Mouse (Mus musculus): ENCODE measurements around the gene Aldh3b3. TPM values are rescaled to one million over a fixed set of nuclear protein-coding genes. Genes with fewer than 3 reads are reported as not detected.

Aldh3b3 gene
- polyA plus RNA-seq (2014; fragmentation: Nextera tagmentation; extraction: Ambion mirVana): not detected in 2 replicates

- 80% methylated on average over 4 of the region's 4 CpGs for WGBS
- Histone ChIP-seq H3K36me3 (ENCODE audit: control insufficient read depth, insufficient read depth, low read length) (no peaks in the 10 kb centered on the region), H3K27me3 (ENCODE audit: control insufficient read depth, insufficient read depth, low read length) (no peaks in the 10 kb centered on the region), H3K9ac (ENCODE audit: low read length) (no peak within 1 kb of the TSS), H3K27ac (ENCODE audit: low read depth, low read length) (no peak within 1 kb of the TSS), H3K4me1 (ENCODE audit: control insufficient read depth, insufficient read depth, low read length) (no peaks in the 10 kb centered on the region), H3K4me3 (ENCODE audit: low read depth, low read length) (no peak within 1 kb of the TSS), H3K4me2 (ENCODE audit: low read depth) (no peak within 1 kb of the TSS), H3K9me3 (ENCODE audit: control insufficient read depth, low read length) (no peaks in the 10 kb centered on the region)
- ATAC-seq (ENCODE audit: insufficient read depth, low FRiP score, low TSS enrichment) (no peak), DNase-seq (ENCODE audit: low spot score) (no peak)
Measured at GRCm38 (mm10) chr19:3958470-3958869, at the start of gene Aldh3b3. Gene Aldh3b3, plus strand, starts transcription at chr19:3958645.

DNA sequence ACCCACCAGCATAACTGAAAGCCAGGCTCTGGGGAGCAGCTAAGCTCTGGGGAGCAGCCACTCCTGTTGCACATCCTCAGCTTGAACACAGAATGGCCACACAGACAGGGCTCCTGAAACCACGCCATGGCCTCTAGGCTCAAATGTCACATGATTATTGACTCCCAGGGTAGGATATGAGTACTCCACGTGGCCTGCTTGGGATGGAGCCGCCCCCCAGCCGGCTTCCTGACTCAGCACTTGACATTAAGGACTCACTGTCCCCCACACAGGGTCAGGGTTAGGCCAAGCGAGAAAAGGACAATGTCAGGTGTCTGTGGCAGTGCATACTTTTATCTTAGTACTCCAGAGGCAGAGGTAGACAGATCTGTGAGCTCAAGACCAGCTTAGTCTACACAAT lies 48.2 kb upstream of the Aldh3b3 start:
- Histone ChIP-seq H3K9ac (ENCODE audit: low read length) (no peak overlapping the region), H3K27me3 (ENCODE audit: control insufficient read depth, insufficient read depth, low read length) (no peaks in the 10 kb centered on the region), H3K27ac (ENCODE audit: low read depth, low read length) (no peak overlapping the region), H3K9me3 (ENCODE audit: control insufficient read depth, low read length) (no peaks in the 10 kb centered on the region), H3K4me1 (ENCODE audit: control insufficient read depth, insufficient read depth, low read length) (peaks cover 11% of the 10 kb centered on the region), H3K4me2 (ENCODE audit: low read depth) (no peak overlapping the region; the same call in 1 of the 2 replicates), H3K36me3 (ENCODE audit: control insufficient read depth, insufficient read depth, low read length) (peaks cover 9% of the 10 kb centered on the region), H3K4me3 (ENCODE audit: low read depth, low read length) (no peak overlapping the region)
- WGBS: 87% methylated on average over 5 of the region's 5 CpGs
- ATAC-seq (ENCODE audit: insufficient read depth, low FRiP score, low TSS enrichment) (no peak), DNase-seq (ENCODE audit: low spot score) (no peak)

GRCm38 (mm10) chr19:3912337-3913204 lies 45.9 kb upstream of the Aldh3b3 start, which contains the start of gene Ndufs8:
Gene Ndufs8, minus strand, starts transcription at chr19:3912774.
- H3K36me3 ChIP-seq (ENCODE audit: control insufficient read depth, insufficient read depth, low read length): peaks cover 9% of the 10 kb centered on the region
- peak; percentile 98 for ATAC-seq (ENCODE audit: insufficient read depth, low FRiP score, low TSS enrichment)

DNA sequence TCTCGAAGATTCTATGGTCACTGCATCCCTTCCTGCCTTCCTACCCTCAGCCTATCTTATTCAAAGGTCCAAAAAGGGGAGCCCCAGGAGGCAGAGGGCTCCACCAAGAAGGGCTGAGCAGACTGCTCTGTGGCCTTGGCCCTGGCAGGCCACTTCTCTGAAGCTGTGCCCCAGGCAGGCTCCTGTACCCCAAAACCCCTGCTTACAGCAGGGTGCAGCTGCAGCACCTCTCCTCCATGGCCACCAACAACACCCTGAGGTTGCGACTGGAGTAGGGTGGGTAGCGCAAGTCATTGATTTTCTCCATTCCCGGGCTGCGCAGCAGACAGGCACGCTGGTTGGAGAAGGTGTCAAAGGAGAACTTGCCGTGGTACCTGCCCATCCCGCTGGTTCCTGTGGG lies 44.8 kb upstream of the Aldh3b3 start:
- Histone ChIP-seq H3K4me1 (ENCODE audit: control insufficient read depth, insufficient read depth, low read length) (peaks cover 11% of the 10 kb centered on the region), H3K9me3 (ENCODE audit: control insufficient read depth, low read length) (no peaks in the 10 kb centered on the region), H3K36me3 (ENCODE audit: control insufficient read depth, insufficient read depth, low read length) (peaks cover 8% of the 10 kb centered on the region), H3K9ac (ENCODE audit: low read length) (peak overlapping the region; percentile 62), H3K4me2 (ENCODE audit: low read depth) (peak overlapping the region; percentile 80), H3K27me3 (ENCODE audit: control insufficient read depth, insufficient read depth, low read length) (no peaks in the 10 kb centered on the region), H3K4me3 (ENCODE audit: low read depth, low read length) (peak overlapping the region; percentile 64), H3K27ac (ENCODE audit: low read depth, low read length) (no peak overlapping the region)
- 87% methylated on average over 8 of the region's 8 CpGs for WGBS
- DNase-seq (ENCODE audit: low spot score) (no peak), ATAC-seq (ENCODE audit: insufficient read depth, low FRiP score, low TSS enrichment) (no peak)

More at GRCm38 (mm10) chr19:3912337-3913204, 45.9 kb upstream of the Aldh3b3 start, which contains the start of gene Ndufs8:
- Histone ChIP-seq H3K4me3 (ENCODE audit: low read depth, low read length) (peak within 1 kb of the TSS; percentile 64), H3K9ac (ENCODE audit: low read length) (peak within 1 kb of the TSS; percentile 69), H3K9me3 (ENCODE audit: control insufficient read depth, low read length) (no peaks in the 10 kb centered on the region), H3K27ac (ENCODE audit: low read depth, low read length) (peak within 1 kb of the TSS; percentile 76), H3K4me2 (ENCODE audit: low read depth) (peak within 1 kb of the TSS; percentile 80), H3K27me3 (ENCODE audit: control insufficient read depth, insufficient read depth, low read length) (no peaks in the 10 kb centered on the region), H3K4me1 (ENCODE audit: control insufficient read depth, insufficient read depth, low read length) (peaks cover 11% of the 10 kb centered on the region)
- WGBS: under 1% methylated on average over 43 of the region's 43 CpGs
- DNase-seq (ENCODE audit: low spot score): peak; percentile 93

GRCm38 (mm10) chr19:3914535-3914934 lies 43.9 kb upstream of the Aldh3b3 start:
- H3K9me3 ChIP-seq (ENCODE audit: control insufficient read depth, low read length): no peaks in the 10 kb centered on the region
- H3K4me3 ChIP-seq (ENCODE audit: low read depth, low read length): no peak overlapping the region
- DNase-seq (ENCODE audit: low spot score) (no peak), ATAC-seq (ENCODE audit: insufficient read depth, low FRiP score, low TSS enrichment) (no peak)
- no peaks in the 10 kb centered on the region for H3K27me3 ChIP-seq (ENCODE audit: control insufficient read depth, insufficient read depth, low read length)
- H3K9ac ChIP-seq (ENCODE audit: low read length): no peak overlapping the region
- no peak overlapping the region for H3K4me2 ChIP-seq (ENCODE audit: low read depth)
- 94% methylated on average over 5 of the region's 5 CpGs for WGBS
- peaks cover 11% of the 10 kb centered on the region for H3K4me1 ChIP-seq (ENCODE audit: control insufficient read depth, insufficient read depth, low read length)
- H3K36me3 ChIP-seq (ENCODE audit: control insufficient read depth, insufficient read depth, low read length): peaks cover 6% of the 10 kb centered on the region
- H3K27ac ChIP-seq (ENCODE audit: low read depth, low read length): no peak overlapping the region

DNA sequence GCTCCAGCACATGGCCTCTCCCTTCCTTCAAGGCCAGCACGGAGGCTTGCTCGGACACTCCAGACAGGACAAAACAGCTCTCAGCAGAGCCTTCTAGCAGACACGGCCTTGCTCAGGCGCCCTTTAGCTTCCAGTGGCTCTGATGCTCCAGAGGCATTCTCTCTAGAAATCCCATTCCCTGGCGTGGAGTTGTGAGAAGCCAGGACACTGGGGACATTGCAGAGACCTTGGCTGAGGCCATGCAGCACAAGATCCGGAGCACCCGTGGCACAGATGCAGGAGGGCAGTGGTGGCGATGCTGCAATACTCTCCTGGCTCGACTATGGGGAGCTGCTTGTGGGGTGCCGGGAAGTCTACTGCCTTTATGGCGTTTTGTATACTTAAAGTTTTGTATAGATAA lies 41.7 kb upstream of the Aldh3b3 start:
- Histone ChIP-seq H3K27ac (ENCODE audit: low read depth, low read length) (no peak overlapping the region), H3K4me2 (ENCODE audit: low read depth) (no peak overlapping the region), H3K4me3 (ENCODE audit: low read depth, low read length) (no peak overlapping the region), H3K27me3 (ENCODE audit: control insufficient read depth, insufficient read depth, low read length) (no peaks in the 10 kb centered on the region), H3K36me3 (ENCODE audit: control insufficient read depth, insufficient read depth, low read length) (no peaks in the 10 kb centered on the region), H3K9ac (ENCODE audit: low read length) (no peak overlapping the region), H3K9me3 (ENCODE audit: control insufficient read depth, low read length) (no peaks in the 10 kb centered on the region), H3K4me1 (ENCODE audit: control insufficient read depth, insufficient read depth, low read length) (peaks cover 11% of the 10 kb centered on the region)
- 83% methylated on average over 11 of the region's 11 CpGs for WGBS
- DNase-seq (ENCODE audit: low spot score) (no peak), ATAC-seq (ENCODE audit: insufficient read depth, low FRiP score, low TSS enrichment) (no peak)

GRCm38 (mm10) chr19:3919928-3920327 lies 38.5 kb upstream of the Aldh3b3 start:
- DNase-seq (ENCODE audit: low spot score): no peak
- no peaks in the 10 kb centered on the region for H3K27me3 ChIP-seq (ENCODE audit: control insufficient read depth, insufficient read depth, low read length)
- no peak for ATAC-seq (ENCODE audit: insufficient read depth, low FRiP score, low TSS enrichment)

DNA sequence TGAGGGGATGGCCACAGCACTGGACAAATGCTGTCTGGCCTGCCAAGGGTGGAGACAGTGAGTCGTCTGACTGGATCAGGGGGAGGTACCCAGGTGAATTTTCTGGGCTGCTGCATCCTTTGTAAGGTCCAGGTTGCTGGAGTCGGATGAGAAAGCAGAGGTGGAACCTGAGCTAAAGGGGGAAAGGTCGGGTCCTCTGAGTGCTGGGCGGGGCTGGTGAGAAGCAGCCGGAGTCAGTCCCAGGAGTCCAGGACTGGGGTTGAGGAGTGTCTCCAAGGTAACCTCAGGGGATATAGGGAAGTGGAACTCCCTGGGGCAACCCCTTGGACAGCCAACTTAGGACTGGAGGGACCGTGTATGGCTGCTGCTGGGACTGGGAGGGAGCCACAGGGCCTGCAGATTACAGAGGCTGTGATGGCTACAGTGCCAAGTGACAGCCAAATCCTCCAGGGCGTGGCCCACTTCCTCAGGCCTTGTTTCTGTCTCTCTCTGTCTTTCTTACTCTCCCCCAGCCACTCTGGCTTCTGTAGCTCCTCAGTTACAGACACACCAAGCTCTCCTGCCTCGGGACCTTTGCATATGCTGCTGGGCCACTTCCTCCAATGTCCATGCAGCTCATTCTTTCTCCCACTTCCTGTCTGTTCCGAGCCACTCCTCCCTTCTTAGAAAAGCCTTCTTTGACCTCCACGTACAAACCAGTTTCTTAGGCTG lies 35.6 kb upstream of the Aldh3b3 start:
- Histone ChIP-seq H3K9ac (ENCODE audit: low read length) (no peak overlapping the region), H3K27me3 (ENCODE audit: control insufficient read depth, insufficient read depth, low read length) (no peaks in the 10 kb centered on the region), H3K36me3 (ENCODE audit: control insufficient read depth, insufficient read depth, low read length) (no peaks in the 10 kb centered on the region), H3K27ac (ENCODE audit: low read depth, low read length) (no peak overlapping the region), H3K9me3 (ENCODE audit: control insufficient read depth, low read length) (no peaks in the 10 kb centered on the region), H3K4me1 (ENCODE audit: control insufficient read depth, insufficient read depth, low read length) (no peaks in the 10 kb centered on the region), H3K4me3 (ENCODE audit: low read depth, low read length) (no peak overlapping the region), H3K4me2 (ENCODE audit: low read depth) (no peak overlapping the region)
- ATAC-seq (ENCODE audit: insufficient read depth, low FRiP score, low TSS enrichment) (no peak), DNase-seq (ENCODE audit: low spot score) (no peak)
- 62% methylated on average over 9 of the region's 10 CpGs for WGBS

More at GRCm38 (mm10) chr19:3919928-3920327, 38.5 kb upstream of the Aldh3b3 start:
- Histone ChIP-seq H3K27ac (ENCODE audit: low read depth, low read length) (no peak overlapping the region), H3K4me2 (ENCODE audit: low read depth) (no peak overlapping the region), H3K36me3 (ENCODE audit: control insufficient read depth, insufficient read depth, low read length) (no peaks in the 10 kb centered on the region), H3K9ac (ENCODE audit: low read length) (no peak overlapping the region), H3K4me1 (ENCODE audit: control insufficient read depth, insufficient read depth, low read length) (no peaks in the 10 kb centered on the region), H3K4me3 (ENCODE audit: low read depth, low read length) (no peak overlapping the region), H3K9me3 (ENCODE audit: control insufficient read depth, low read length) (no peaks in the 10 kb centered on the region)

Data from neural tube, embryonic 11.5 days (tissue).